Mouse (Mus musculus) heart, postnatal 36 days (tissue): ENCODE measurements at regions not wholly inside any gene's neighbourhood (a gene's known extent, or its start where the extent isn't known, plus 50 kb on each side); places are given as distances from the start of the nearest gene placed in this dataset.

Experiments used
- DNase-seq, 2 experiments: peaks; one replicate each; pipeline ENCODE4 v3.0.0; 2021 to 2022
- intact Hi-C: fragments of 180-260 bp; cut with DNase I; formaldehyde crosslinking; loops from one replicate; pipeline ENCODE4 v1.15.1; 2025

DNA sequence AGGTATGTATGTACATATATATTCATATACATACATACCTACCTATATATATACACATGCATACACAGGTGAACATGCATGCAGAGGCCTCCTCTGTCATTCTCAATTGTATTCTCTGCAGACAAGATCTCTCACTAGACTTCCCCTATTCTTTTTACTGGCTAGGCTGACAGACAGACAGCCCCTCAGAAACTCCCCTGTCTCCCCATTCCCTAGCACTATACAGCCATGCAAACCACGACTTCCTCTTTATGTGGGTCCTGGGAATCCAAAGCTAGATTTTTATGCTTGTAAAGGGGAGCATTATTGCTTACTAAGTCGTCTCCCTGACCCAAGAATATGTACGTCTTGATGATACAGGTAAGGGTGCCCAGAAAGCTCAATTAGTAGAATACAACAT, 86.9 kb downstream of the Fam124b start:
- intact Hi-C loops = no loop called here
- no peak for DNase-seq

GRCm38 (mm10) chr1:80123966-80124365, 94.3 kb downstream of the Fam124b start:
- intact Hi-C loops = no loop called here
- no peak for DNase-seq

DNA sequence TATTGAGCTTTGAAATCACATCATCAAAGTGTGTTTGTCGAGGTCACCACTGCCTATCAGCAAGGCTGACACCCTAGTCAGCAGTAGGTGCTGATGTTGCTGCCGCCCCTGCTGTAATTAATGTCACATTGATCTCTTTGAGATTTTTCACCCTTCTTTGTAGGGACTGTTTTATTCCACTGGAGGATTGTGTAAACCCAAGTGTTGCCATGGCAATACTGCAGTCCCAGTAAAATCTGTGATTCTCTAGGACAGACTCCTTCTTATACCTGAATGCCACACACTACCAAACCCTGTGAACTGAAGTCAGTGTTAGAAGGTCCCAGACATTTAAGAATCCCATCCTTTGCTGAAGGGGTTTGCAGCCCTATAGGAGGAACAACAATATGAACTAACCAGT, 102.4 kb downstream of the Fam124b start:
- intact Hi-C loops = no loop called here
- DNase-seq = no peak

DNA sequence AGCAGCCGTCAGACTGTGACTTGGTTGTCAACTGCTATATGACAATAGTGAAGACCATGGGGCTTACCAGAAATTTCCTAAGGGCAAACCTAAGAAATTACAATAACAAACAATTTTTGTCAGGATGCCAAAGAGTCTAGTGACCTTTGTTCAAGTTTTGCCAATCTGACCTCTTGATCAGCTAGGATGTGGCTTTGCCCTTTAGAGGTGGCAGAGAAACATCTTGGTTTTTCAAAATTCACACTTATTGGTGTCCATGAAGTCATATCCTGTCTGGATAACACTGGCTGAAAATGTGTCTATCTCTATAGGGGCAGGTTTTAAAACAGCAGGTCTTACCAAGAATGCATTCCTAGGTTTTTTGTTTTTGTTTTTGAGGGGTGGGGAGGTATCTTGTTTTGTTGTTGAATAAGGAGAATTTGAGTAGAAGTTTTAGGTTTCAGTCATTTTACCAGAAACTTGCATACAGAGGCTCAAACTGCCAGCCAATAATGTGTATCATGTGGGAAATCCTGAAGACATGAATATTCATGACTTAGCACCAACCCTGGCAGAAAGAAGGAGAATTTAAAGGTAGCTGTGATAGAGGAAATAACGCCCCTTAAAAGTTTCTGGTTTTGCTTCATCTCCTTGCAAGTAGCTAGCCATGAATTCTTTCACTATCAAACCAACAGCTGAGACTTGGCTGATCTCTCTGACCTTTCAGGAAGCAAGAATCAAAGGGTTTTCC, 110.4 kb downstream of the Fam124b start:
- DNase-seq = no peak
- intact Hi-C loops = loop anchor here (5.0 kb wide), 1 partner anchor 111 kb away; no protein-coding TSS in a partner anchor

- DNase-seq = peak; percentile 11 to 21
- intact Hi-C loops = loop anchor here (1.0 to 5.0 kb wide), 2 partner anchors 109 to 320 kb away; no protein-coding TSS in a partner anchor
Observed at GRCm38 (mm10) chr1:80106269-80106668, 112.0 kb downstream of the Fam124b start.

DNA sequence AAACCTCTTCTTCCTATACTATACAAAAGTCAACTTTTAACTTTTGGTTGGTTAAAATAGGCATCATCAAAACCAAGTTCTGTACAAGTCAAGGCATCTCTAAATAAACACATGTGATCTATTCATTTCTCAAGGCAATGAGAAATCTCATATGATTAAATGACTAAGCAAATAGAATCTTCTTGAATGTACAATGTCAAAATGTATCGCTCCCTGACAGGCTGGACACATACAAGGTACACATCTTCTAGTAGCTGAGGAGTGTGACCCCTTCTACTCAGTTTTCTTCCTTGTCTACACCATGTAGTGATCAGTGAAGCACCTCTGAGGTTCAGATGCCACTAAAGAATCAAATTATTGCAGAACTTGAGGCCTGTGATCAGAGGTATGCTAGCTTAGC, 120.0 kb downstream of the Fam124b start:
- no peak for DNase-seq
- intact Hi-C loops = no loop called here

GRCm38 (mm10) chr1:80091800-80092199, 126.5 kb downstream of the Fam124b start:
- intact Hi-C loops = loop anchor here (5.0 kb wide), 1 partner anchor 79 kb away; no protein-coding TSS in a partner anchor
- DNase-seq = no peak

GRCm38 (mm10) chr1:80091350-80091749, 126.9 kb downstream of the Fam124b start:
- intact Hi-C loops = loop anchor here (5.0 kb wide), 1 partner anchor 79 kb away; no protein-coding TSS in a partner anchor
- peak in 1 of 2 experiments; percentile 9 for DNase-seq

DNA sequence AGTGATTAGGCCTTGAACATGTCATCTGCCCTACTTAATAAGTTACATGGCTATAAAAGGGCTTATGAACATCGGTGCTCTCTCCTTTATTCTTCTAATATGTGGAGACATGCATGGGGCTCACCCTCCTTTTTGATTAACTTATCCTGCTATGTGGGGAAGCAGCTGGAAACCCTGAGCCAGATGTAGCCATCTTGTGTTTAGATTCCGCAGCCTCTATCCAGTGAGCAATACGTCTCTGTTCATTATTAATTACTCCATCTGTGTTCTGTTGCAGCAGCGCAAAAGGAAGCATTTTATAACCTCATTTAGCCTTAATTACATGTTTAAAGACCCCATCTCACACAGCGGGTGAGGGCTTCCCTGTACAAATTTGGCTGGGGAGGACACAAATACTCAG, 129.6 kb downstream of the Fam124b start:
- no peak for DNase-seq
- intact Hi-C loops = no loop called here

DNA sequence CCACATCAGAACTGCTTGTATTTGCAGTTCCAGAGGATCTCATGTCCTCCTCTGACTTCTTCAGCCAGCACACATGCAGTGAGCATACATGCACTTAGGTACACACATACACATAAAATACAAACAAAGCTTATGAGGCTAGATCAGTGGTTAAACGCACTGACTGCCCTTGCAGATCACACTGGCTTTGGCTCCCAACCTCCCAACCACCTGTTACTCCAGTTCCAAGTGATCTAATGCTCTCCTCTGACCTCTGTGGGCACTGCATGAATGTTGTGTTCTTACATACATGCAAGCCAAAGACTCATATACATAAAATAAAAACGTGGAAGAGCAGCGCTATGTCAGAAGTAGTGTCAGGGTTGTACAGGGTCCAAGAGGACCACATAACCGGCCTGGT, 141.9 kb downstream of the Fam124b start:
- no peak for DNase-seq
- intact Hi-C loops = no loop called here

DNA sequence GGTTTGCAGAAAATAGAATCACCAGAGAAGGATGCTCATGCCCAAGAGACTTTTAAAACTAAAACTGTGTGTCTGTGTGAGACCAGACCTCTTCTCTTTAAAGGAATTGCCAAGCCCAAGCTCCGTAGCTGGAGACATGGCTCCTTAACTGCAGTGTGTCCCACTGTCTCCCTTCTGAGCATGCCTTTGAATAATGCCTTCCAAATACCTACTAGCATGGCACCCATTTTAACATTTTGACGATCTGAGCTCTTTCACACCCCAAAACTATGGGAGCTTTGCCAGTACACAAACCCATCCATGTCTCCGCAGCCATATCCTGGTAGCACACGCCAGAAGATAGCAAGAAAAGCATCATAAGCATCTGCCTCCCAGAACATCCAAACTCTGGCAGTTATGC, 143.9 kb downstream of the Fam124b start:
- intact Hi-C loops = no loop called here
- no peak for DNase-seq

GRCm38 (mm10) chr1:80073950-80074349, 144.3 kb downstream of the Fam124b start:
- intact Hi-C loops = no loop called here
- DNase-seq = no peak

DNA sequence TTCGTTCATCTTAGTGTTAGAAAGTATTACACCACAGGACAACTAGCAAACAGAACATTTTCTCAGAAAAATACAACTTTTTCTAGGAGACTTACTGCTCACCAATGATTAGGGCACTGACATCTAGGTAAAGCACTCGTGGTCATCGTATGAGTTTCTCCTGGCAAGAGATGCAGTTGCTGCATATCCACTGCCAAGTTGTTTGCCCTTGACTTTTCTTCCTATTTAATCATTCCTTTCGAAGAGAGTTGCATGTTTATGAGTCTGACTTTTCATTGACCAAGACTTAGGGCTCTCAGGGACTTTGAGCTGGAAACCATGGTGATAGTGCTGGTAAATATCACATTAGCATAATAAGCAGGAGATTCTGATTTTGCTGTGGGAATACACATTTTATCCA, 149.1 kb downstream of the Fam124b start:
- DNase-seq = no peak
- intact Hi-C loops = no loop called here

DNA sequence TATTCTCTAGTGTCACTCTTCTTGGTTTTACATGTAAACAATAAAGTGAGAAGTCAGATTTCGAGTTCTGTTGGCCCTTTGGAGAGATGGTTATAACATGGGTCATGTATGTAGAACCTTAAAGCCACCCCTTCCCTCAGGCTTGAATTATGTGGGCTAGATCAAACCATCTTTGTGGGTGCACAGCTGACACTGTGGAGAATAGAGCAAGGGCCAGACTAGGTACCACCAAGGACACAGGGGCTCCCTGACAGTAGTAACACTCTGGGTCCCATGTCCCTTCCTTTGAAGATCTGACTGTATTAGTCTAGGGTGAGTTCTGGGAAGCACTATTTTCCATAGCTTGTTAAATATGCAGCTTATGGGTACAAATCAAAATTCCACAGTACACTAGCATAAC, 156.2 kb downstream of the Fam124b start:
- intact Hi-C loops = no loop called here
- DNase-seq = no peak

- intact Hi-C loops = no loop called here
- DNase-seq = no peak
Observed at GRCm38 (mm10) chr1:80061632-80062031, 156.6 kb downstream of the Fam124b start.

- no peak for DNase-seq
- intact Hi-C loops = no loop called here
Observed at GRCm38 (mm10) chr1:80045141-80045540, 173.1 kb downstream of the Fam124b start.

GRCm38 (mm10) chr1:80040409-80040808, 177.9 kb downstream of the Fam124b start:
- intact Hi-C loops = no loop called here
- DNase-seq = no peak

DNA sequence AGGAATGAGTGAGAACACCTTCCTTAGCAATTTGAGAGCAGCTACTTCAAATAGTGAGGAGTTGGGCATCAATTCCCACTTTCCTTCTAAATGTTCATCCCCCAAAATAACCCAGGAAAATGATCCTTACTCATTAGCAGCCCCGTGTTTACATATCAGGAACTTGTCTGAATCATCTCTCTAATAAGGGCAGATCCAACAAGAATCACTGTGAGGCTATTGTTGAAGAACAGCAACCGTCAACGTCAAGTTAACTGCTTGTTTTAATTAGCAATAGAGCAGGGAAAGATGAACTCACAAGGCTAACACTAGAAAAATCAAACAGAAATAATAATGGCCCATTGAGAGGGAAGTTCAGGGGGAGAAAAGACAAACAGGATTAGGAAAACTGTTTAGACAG, 178.4 kb downstream of the Fam124b start:
- intact Hi-C loops = no loop called here
- DNase-seq = no peak

GRCm38 (mm10) chr1:80039161-80039560, 178.2 kb upstream of the Serpine2 start:
- no peak for DNase-seq
- intact Hi-C loops = no loop called here

- intact Hi-C loops = no loop called here
- DNase-seq = no peak
Observed at GRCm38 (mm10) chr1:80038059-80038458, 177.1 kb upstream of the Serpine2 start.

DNA sequence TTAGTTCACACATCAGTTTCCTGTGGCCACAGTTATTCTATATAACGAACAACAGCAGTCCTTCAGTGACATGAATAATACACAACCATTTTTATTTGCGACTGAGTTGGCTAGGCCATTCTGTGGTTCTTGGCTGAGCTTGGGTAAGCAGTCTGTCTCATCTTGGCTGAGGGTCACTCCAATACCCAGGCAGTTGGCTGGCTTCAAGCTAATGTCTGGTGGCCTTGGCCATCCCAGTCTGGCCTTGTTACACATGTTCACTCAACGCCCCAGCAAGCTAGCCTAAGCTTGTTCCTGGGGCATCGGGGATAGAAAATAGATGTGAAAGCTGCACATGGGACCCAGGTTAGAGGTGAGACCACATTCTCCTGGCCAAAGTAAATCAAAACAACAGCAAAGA, 175.5 kb upstream of the Serpine2 start:
- intact Hi-C loops = no loop called here
- DNase-seq = no peak

DNA sequence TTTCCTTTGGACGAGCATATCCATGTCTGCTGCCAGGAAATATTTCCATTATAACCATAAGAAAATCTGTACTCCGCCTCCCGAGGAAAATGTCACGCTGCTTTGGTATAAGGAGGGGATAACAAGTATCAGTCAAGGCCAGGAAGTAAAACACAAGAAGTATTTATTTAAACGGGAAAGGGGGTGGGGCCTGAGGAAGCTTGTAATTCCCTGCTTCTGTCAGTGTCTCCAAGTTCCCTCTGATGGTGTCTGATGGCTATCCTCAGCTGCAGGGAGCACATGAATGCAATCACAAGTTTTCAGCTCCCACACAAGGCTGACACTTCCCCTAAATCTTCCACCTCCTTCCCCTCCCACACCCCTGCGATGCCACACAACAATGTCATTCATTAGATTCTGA, 172.5 kb upstream of the Serpine2 start:
- DNase-seq = no peak
- intact Hi-C loops = no loop called here

GRCm38 (mm10) chr1:80033121-80033520, 172.1 kb upstream of the Serpine2 start:
- intact Hi-C loops = no loop called here

More at GRCm38 (mm10) chr1:80033121-80033520, 172.1 kb upstream of the Serpine2 start:
- DNase-seq = no peak
